Mouse (Mus musculus): ENCODE measurements around the gene Unc13b.
A peak's percentile ranks its signal among the peaks of the same experiment; 100 is the strongest.

DNA sequence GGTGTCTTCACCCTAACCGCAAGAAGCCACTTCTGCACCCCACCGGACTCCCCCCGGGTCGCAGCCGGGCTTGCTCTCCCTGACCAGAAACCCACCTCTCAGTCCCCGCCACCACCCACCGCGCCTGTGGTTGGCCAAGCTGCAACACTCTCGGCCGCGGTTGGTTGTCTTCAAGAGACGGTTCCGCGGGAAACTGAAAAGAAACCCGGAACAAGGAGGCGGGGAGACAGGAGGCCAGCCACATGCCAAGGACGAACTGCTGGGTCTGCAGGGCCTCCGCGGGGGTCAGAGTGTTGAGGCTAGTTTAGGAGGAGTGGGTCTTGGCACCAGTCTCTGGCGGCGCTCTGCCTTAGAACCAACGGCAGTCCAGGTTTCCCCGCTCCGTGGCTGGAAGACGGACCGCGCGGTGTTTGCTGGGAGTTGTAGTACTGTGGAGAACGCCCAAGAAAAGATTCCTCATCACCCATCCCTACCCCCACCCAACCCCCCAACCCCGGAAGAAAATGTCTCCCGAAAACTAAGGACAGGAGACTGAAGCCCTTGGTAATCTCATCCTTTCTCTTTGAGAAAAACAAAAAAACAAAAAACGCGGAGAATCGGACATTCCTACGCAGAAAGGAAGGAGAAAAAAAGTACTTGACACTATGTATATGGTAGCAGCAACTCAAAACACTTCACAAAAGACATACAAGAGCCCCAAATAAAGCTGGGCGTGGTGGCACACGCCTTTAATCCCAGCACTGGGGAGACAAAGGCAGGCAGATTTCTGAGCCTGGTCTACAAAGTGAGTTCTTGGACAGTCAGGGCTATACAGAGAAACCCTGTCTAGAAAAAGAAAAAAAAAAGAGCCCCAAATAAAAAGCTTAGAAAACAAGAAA lies 48.4 kb upstream of the Unc13b start, which contains the start of gene Fancg:
- peak; percentile 43; the same call in 1 of the 2 replicates for TF ChIP-seq POLR2A (IDR thresholded peaks at IDR 0.05; ENCODE audit: control insufficient read depth, extremely low read depth, insufficient read depth, low read length, poor library complexity)
- TF ChIP-seq CTCF (IDR thresholded peaks at IDR 0.05; ENCODE audit: borderline replicate concordance, control insufficient read depth, extremely low read depth, insufficient read depth, low read length, poor library complexity): no peak
